Mouse (Mus musculus): Measurements from ENCODE around the gene Grm7. TPM values are rescaled to one million over a fixed set of nuclear protein-coding genes. Genes with fewer than 3 reads are reported as not detected.

Gene Grm7
- polyA plus RNA-seq, 1 experiment: 0.62 TPM

DNA sequence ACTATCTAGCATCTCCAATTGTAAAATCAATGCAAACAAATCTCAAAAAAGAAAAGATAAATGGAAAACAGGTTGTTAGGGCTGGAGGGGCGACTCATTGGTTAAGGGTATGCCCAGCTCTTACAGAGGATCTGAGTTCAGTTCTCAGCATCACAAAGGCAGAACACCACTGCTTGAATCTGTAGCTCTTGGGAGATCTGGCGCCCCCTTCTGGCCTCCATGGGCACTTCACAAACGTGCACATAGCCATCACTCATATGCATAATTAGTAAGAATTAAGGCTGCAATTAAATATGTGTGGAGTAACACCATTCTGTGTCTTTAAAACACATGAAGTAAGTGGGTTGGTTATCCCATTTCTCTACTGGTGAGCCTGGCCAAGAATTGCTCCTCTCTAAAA lies 914.1 kb downstream of the Grm7 start:
- DNase-seq (ENCODE audit: low spot score): no peak

DNA sequence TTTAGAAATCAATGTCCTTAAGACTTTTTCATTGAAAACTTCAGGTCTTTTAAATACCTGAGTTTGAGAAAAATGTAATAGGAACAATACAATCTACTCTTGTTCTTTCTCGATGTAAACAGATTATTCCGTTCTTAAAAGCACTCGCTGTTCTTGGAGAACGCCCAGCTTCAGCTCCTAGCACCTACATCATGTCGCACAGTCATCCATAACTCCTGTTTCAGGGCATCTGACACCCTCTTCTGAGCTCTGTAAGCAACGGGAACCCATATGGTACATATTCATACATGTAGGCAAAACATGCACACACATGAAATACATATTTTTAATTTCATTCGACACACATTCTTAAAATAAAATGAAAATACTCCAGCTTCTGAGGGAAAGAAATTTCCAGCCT lies 916.0 kb downstream of the Grm7 start:
- DNase-seq (ENCODE audit: low spot score): no peak

DNA sequence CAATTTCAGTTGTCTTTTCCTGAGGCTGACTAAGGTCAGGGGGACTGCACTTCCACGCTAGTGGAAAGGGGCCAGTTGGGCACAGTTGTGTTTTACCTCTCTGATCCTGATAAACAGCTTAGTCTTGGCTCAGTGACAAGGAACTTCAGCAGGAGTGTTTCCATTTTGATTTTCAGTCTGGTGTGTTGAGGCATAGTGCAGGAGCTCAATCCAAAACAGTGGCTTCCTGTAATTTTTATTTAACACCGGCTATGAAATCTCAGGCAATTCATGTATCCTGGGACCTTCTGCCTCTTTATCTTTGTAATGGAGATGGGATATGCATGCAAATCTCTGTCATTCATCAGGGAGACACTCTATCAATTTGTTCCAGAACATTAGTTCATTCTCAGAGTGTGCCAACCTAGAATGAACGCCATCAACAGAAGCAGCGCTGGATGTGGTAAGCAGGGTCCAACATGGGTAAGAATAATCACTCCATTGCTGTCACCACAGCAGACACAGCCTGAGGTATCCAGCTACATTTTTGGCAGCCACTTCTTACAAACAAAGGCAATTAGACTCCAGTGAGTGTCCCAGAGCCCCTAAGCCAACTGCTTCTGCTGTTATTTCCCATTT lies 926.2 kb downstream of the Grm7 start:
- no peak for DNase-seq (ENCODE audit: low spot score)

DNA sequence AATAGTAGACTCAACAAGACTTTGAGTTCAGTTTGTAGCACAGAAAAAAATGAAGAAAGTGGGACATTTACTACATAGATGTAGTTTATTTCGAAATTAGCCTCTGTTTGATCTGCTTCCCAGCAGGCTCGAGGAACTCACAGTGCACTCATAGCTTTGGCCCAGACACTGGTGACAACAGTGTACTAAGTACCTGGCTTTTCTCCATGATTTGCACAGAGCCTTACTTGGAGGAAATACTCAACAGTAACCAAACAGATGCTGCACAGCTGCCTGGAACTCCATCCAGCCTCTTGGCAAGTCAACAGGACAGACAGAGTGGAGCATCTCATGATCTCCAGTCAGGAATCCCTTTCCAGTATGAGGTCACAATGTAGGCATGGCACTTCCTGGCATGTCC lies 939.5 kb downstream of the Grm7 start:
- no peak for DNase-seq (ENCODE audit: low spot score)

DNA sequence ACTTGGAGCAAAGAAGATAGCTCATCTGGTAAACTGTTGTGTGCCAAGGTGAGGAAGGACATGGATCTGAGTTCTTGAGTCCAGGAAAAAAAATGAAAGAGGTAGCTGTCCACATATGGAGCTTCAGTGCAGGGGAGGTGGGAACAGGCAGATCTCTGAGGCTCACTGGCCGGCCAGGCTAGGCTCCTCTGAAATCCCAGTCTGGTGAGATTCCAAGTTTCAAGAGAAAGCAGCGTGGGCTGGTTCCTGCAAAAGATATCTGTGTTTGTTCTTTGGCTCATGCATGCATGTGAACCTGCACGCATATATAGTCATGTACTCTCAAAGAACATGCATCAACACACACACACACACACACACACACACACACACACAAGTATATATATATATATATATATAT lies 942.2 kb downstream of the Grm7 start:
- DNase-seq (ENCODE audit: low spot score): no peak

DNA sequence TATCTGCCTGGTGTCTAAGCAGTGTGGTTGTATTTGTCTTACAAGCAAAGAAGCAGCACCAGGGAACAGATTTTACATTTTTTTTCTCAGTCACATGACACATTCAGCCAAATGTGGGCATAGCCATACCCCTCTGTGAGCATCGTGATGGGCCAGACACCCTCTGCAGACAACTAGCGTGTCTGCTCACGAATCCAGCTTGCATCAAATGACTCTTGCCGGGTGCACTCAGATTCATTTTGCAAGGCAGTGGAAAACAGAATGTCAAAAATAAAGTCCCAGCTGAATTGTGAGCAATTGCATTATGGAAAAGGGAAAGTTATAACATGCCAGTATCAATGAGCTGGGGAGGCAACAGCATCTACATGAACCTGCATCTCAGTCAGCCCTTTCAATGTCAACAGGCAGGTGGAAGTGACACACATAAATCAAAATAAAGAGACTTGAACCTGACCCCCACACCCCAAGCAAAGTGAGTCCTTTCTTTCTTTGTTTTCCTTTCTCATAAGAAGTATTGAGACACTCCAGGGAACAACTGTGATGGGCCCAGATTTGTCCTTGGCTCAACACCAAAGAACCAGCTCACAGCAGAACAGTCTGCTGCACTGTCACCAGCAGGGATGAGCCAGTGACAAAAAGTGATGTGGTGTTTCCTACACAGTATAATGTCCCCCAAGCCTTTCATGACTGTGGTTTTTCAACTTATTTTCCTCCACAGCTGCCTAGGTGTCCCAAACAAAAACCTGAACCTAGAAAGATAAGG lies 956.7 kb downstream of the Grm7 start:
- no peak for DNase-seq (ENCODE audit: low spot score)

DNA sequence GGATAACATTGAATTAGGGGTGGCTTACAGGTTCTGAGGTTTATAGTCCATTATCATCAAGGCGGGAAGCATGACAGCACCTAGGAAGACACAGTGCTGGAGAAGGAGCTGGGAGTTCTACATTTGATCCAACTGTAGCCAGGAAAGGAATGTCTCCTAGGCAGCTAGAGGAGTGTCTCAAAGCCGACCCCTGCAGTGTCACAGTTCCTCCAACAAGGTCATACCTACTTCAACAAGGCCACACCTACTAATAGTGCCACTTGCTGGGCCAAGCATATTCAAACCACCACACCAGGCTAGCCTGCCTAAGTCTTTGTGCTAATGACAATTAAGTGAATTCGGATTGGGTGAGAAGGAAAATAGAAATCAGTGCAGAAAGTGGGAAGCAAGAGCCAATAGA lies 965.0 kb downstream of the Grm7 start:
- DNase-seq (ENCODE audit: low spot score): no peak

DNA sequence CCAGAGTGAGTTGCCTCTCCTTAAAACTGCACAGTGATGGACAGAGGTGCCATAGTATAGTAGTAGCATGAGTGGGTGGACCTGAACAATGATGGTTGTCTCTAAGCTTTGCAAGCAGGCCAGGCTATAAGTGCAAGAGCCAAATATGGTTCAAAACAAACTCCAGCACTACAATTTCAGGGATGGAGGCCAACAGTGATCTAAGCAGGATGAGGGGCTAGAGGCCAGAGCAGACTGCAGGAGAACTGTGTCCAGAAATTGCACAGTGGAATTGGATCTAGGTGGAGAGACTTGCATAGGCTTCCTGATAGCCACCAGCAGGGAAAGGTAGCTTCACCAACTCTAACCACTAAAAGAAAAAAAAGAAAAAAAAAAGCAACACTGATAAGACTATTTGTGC lies 968.5 kb downstream of the Grm7 start:
- no peak for DNase-seq (ENCODE audit: low spot score)
